Mouse (Mus musculus) left cerebral cortex, postnatal 14 days (tissue): ENCODE data around the gene Gm10181. TPM values are rescaled to one million over a fixed set of nuclear protein-coding genes. Genes with fewer than 3 reads are reported as not detected.

ENCODE experiments used
- total RNA-seq, 2 experiments: library from RNA; stranded (reverse); gene quantifications; 2 replicates each; pipeline ENCODE4 v1.2.3; 2021

Gene Gm10181
- total RNA-seq, 2 experiments from 2014 or later = not detected

Other genes with a start within 250 kb of the Gm10181 start
- 10 to 100 TPM; 52.6 to 55.4 TPM for gene Herpud2, start 62.4 kb downstream of the Gm10181 start, total RNA-seq
- gene Sept7, start 163.0 kb downstream of the Gm10181 start, total RNA-seq = 100 to 1,000 TPM; 359 to 366 TPM